Mouse (Mus musculus) myocyte (in vitro differentiated cells): ENCODE results near the gene Obscn.

Experiments used
- CEBPB ChIP-seq: IDR thresholded peaks from 2 replicates; pipeline ENCODE4 v1.6.1; 2011; ENCODE audit warnings: mild to moderate bottlenecking, moderate library complexity; ENCODE audit not compliant: poor library complexity, insufficient read depth, severe bottlenecking
- E2F4 ChIP-seq: IDR thresholded peaks from one replicate; pipeline ENCODE4 v1.6.1; 2011; ENCODE audit warnings: mild to moderate bottlenecking, control low read depth, moderate library complexity; ENCODE audit not compliant: insufficient read depth
- MAX ChIP-seq: IDR thresholded peaks from one replicate; pipeline ENCODE4 v1.6.1; 2011; ENCODE audit warnings: low read depth, mild to moderate bottlenecking, control low read depth
- POLR2A ChIP-seq: IDR thresholded peaks from one replicate; pipeline ENCODE4 v1.6.1; 2011; ENCODE audit warnings: low read depth, mild to moderate bottlenecking, control low read depth, moderate library complexity; ENCODE audit not compliant: insufficient read length
- POLR2AphosphoS2 ChIP-seq: IDR thresholded peaks from one replicate; pipeline ENCODE4 v1.6.1; 2011; ENCODE audit warnings: low read depth, control low read depth; ENCODE audit not compliant: insufficient read length
- REST ChIP-seq: IDR thresholded peaks from one replicate; pipeline ENCODE4 v1.6.1; 2011; ENCODE audit warnings: mild to moderate bottlenecking, control low read depth, moderate library complexity; ENCODE audit not compliant: insufficient read depth, insufficient read length
- TCF12 ChIP-seq: IDR thresholded peaks from one replicate; pipeline ENCODE4 v1.6.1; 2011; ENCODE audit warnings: mild to moderate bottlenecking, control low read depth; ENCODE audit not compliant: poor library complexity, insufficient read depth, severe bottlenecking
- TCF3 ChIP-seq: IDR thresholded peaks from one replicate; pipeline ENCODE4 v1.6.1; 2011; ENCODE audit warnings: low read depth, control low read depth; ENCODE audit not compliant: insufficient read length
- USF1 ChIP-seq: IDR thresholded peaks from one replicate; pipeline ENCODE4 v1.6.1; 2011; ENCODE audit warnings: low read depth, mild to moderate bottlenecking, control low read depth, moderate library complexity

GRCm38 (mm10) chr11:59070321-59070720 is 65.9 kb downstream of the Obscn start:
- no peak for TF ChIP-seq POLR2AphosphoS2
- no peak for TF ChIP-seq POLR2A
- no peak for TF ChIP-seq TCF3
- no peak for TF ChIP-seq MAX
- TF ChIP-seq REST, result no peak
- TF ChIP-seq E2F4, result no peak
- TF ChIP-seq CEBPB, result no peak
- TF ChIP-seq USF1, result no peak
- no peak for TF ChIP-seq TCF12
